Mouse (Mus musculus) frontal cortex, adult (tissue): Measurements from ENCODE around the gene Gpc6.

Experiments used
- ATAC-seq: cut with Nextera tagmentation; 2 replicates; pipeline ENCODE4 v1.9.2; 2017; ENCODE audit warnings: mild to moderate bottlenecking, moderate library complexity, mixed read lengths; ENCODE audit not compliant: low TSS enrichment

Gpc6 gene

DNA sequence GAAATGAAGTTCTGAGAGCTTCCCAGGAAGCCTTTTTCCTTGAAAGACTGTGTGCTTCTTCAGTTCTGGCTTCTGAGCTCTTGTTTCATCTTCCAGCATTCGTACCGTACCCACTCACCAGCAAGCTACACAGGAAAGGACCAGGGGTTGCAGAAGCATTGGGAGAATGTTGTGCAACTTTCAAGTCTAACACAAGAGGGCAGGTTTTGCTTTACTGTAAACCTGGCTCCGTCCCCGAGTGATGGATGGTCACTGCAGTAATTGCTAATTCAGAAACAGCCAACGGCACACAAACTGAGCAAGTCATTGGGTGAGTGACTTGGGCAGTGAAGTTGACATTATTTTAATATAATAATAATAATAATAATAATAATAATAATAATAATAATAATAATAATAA is 1080.6 kb downstream of the Gpc6 start:
- ATAC-seq: peak; percentile 74

DNA sequence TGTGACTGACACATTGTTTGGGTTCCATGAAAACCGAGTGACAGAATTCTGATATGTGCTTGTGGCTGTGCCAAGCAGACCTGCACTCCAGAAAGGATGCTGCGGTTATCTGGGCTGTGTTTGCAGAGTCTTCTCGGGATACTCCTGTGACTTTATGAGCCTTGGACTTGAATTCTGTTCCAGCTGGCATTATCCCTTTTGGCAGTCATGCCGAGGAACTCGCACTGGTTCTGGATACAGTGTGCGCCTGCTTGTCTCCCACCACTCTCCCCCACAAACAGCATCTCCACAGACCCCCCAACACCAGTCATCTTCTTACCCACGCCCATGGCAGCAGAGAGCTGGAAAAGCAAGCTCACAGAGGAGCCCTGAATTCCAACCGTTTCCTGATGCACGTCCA is 1084.4 kb downstream of the Gpc6 start:
- ATAC-seq: no peak

DNA sequence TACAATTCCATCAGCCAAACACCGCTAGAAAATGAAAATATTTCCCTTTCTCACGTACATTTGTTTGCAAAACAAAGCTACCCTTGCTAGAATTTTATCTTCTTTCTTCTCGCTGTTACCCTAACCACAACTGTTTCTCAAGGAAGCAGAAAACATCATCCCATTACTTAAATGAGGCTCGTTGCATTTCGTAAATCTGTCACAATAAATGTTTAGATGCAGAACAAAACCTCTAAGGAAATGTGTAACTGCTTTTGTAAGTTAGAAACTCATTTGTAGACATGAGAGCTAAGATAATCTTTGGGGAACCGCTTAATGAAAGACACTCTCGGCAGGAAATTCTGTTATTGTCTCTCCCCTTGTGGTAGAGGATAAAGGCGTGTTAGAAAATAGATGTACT is 1088.1 kb downstream of the Gpc6 start:
- no peak for ATAC-seq

DNA sequence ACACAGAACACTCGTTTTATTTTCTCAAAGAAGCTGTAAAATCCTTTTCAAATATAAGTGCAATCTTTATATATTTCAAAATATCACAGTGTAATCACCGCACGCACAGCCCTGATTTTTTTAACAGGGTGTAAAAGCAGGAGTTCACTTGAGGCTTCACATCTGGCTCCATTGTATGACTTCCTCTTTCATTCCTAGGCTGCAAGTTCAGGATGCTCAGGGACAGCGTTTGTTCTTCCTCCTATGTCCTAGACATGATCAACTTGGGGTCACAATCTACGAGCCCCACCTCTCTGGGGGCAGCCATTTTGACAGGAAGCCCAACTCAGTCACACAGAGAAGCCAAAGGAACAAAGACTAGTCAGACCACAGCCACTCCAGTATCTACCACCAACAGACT is 1094.2 kb downstream of the Gpc6 start:
- no peak for ATAC-seq

- ATAC-seq: no peak
Observed at GRCm38 (mm10) chr14:118021867-118022543, 1096.9 kb downstream of the Gpc6 start.
